Mouse (Mus musculus) frontal cortex, postnatal 10 days (tissue): ENCODE data around the gene Anxa6.
A peak's percentile ranks its signal among the peaks of the same experiment; 100 is the strongest.

Experiments used
- DNase-seq, 2 experiments: peaks; one replicate each; pipeline ENCODE4 v3.0.0; 2022; ENCODE audit warnings: low spot score in 2 of 2, mixed read lengths in 1 of 2

Gene Anxa6

GRCm38 (mm10) chr11:54930318-54930979, 102.8 kb downstream of the Anxa6 start:
- DNase-seq = peak; percentile 25 to 40

GRCm38 (mm10) chr11:54929744-54930143, 103.5 kb downstream of the Anxa6 start:
- DNase-seq = no peak

- no peak for DNase-seq
Measured at GRCm38 (mm10) chr11:54929290-54929689, 104.0 kb downstream of the Anxa6 start.
